Comparison of ENCODE assay signal across 20 mouse cellular contexts in the genomic region with DNA sequence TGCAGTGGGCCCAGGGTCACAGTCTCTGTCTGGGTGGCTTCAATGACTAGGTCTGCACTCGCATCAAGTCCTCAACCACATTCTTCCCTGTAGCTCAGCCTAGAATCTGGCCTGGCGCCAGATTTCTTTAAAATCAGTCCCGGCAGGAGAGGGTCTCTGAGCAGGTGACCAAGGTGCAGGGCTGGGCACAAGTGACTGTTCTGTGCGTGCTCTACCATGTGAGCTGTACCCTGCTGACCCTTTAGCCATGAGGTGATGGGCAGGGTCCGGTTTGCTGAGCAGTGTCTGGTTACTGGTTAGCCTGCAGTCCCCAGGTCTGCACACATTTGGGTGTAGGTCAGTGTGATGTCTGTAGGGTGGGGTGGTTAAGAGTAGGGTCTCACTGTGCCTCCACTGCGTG.
DNase-seq lines count a peak whose midpoint lies in the region; ATAC-seq lines count a peak whose summit lies in the region.
"Had no signal": no experiment of that assay in that cellular context is flagged by ENCODE, and none has a peak within 500 bp of the region (broad histone marks: within the 10 kb centered on the region; RNA-seq: fewer than 3 reads in every experiment).

No protein-coding gene starts in this region.

- no peaks in the 10 kb centered on the region for H3K27me3 ChIP-seq in heart, embryonic 12.5 days (replicated peaks)
- H3K27me3 ChIP-seq in kidney, embryonic 15.5 days: no peaks in the 10 kb centered on the region
- H3K27me3 ChIP-seq in liver, embryonic 15.5 days: no peaks in the 10 kb centered on the region
- peaks cover 39% of the 10 kb centered on the region for H3K27me3 ChIP-seq in forebrain, embryonic 11.5 days (ENCODE audit: control insufficient read depth, insufficient read depth, low read length)
- H3K27me3 ChIP-seq: heart, embryonic 13.5 days; lung, embryonic 15.5 days had no signal

- ATAC-seq in heart, embryonic 12.5 days (ENCODE audit: insufficient number of reproducible peaks, low FRiP score): peak; percentile 36; the same call in 1 of the 2 replicates
- ATAC-seq in kidney, embryonic 15.5 days (replicated peaks; ENCODE audit: low FRiP score): peak; percentile 62; the same call in 1 of the 2 replicates
- ATAC-seq in liver, embryonic 15.5 days (ENCODE audit: insufficient read depth): peak; percentile 56; the same call in 1 of the 2 replicates
- no peak for ATAC-seq in forebrain, embryonic 11.5 days (replicated peaks; ENCODE audit: low FRiP score)
- ATAC-seq: forebrain, postnatal 0 days; midbrain, embryonic 13.5 days had no signal

- no peak for DNase-seq in heart, adult 18-20 months
- peak; percentile 31 for DNase-seq in kidney, adult 18-20 months
- no peak for DNase-seq in right cerebral cortex, adult 2 months (ENCODE audit: low spot score in 2 of 2)
- DNase-seq in forebrain, embryonic 11.5 days (ENCODE audit: low spot score): no peak
- DNase-seq: adrenal gland, postnatal 10 days; B cell, adult 2 months; cerebellum, adult 11-12 months; cerebellum, postnatal 25 days; forebrain, postnatal 0 days; gastrocnemius, postnatal 14 days; right cerebral cortex, postnatal 4 days; thymus, postnatal 4 days had no signal

- no peak overlapping the region for H3K9ac ChIP-seq in heart, embryonic 12.5 days
- no peak overlapping the region for H3K9ac ChIP-seq in kidney, embryonic 15.5 days
- H3K9ac ChIP-seq in liver, embryonic 15.5 days: no peak overlapping the region
- H3K9ac ChIP-seq in forebrain, embryonic 11.5 days (ENCODE audit: low read length): no peak overlapping the region
- H3K9ac ChIP-seq: forebrain, postnatal 0 days; heart, embryonic 13.5 days; lung, embryonic 15.5 days; midbrain, embryonic 13.5 days had no signal

- no peak overlapping the region for H3K27ac ChIP-seq in heart, embryonic 12.5 days (ENCODE audit: poor library complexity, severe bottlenecking)
- H3K27ac ChIP-seq in kidney, embryonic 15.5 days: no peak overlapping the region
- no peak overlapping the region for H3K27ac ChIP-seq in liver, embryonic 15.5 days (replicated peaks)
- H3K27ac ChIP-seq in forebrain, embryonic 11.5 days (ENCODE audit: low read depth, low read length): no peak overlapping the region
- H3K27ac ChIP-seq: heart, embryonic 13.5 days; limb, embryonic 10.5 days; lung, embryonic 15.5 days; midbrain, embryonic 13.5 days had no signal

- no peak overlapping the region for H3K4me3 ChIP-seq in heart, embryonic 12.5 days
- no peak overlapping the region for H3K4me3 ChIP-seq in kidney, embryonic 15.5 days (replicated peaks)
- H3K4me3 ChIP-seq in liver, embryonic 15.5 days (replicated peaks): no peak overlapping the region
- no peak overlapping the region for H3K4me3 ChIP-seq in forebrain, embryonic 11.5 days (ENCODE audit: low read depth, low read length)
- H3K4me3 ChIP-seq: heart, embryonic 13.5 days; limb, embryonic 10.5 days; lung, embryonic 15.5 days; midbrain, embryonic 13.5 days; myocyte had no signal

- H3K9me3 ChIP-seq in heart, embryonic 12.5 days (replicated peaks): no peaks in the 10 kb centered on the region
- H3K9me3 ChIP-seq in kidney, embryonic 15.5 days (replicated peaks): no peaks in the 10 kb centered on the region
- no peaks in the 10 kb centered on the region for H3K9me3 ChIP-seq in liver, embryonic 15.5 days (replicated peaks)
- no peaks in the 10 kb centered on the region for H3K9me3 ChIP-seq in forebrain, embryonic 11.5 days (ENCODE audit: control insufficient read depth, low read length)
- H3K9me3 ChIP-seq: heart, embryonic 13.5 days; limb, embryonic 10.5 days; lung, embryonic 15.5 days; midbrain, embryonic 13.5 days had no signal

- no peaks in the 10 kb centered on the region for H3K36me3 ChIP-seq in heart, embryonic 12.5 days
- H3K36me3 ChIP-seq in kidney, embryonic 15.5 days: no peaks in the 10 kb centered on the region
- H3K36me3 ChIP-seq in liver, embryonic 15.5 days (replicated peaks): no peaks in the 10 kb centered on the region
- H3K36me3 ChIP-seq in forebrain, embryonic 11.5 days (ENCODE audit: control insufficient read depth, insufficient read depth, low read length): no peaks in the 10 kb centered on the region
- H3K36me3 ChIP-seq: limb, embryonic 10.5 days; lung, embryonic 15.5 days; midbrain, embryonic 13.5 days had no signal

- H3K4me2 ChIP-seq in heart, embryonic 12.5 days: no peak overlapping the region
- H3K4me2 ChIP-seq in kidney, embryonic 15.5 days: no peak overlapping the region
- no peak overlapping the region for H3K4me2 ChIP-seq in liver, embryonic 15.5 days
- H3K4me2 ChIP-seq in forebrain, embryonic 11.5 days (ENCODE audit: low read depth, low read length, severe bottlenecking): no peak overlapping the region
- H3K4me2 ChIP-seq: heart, embryonic 13.5 days; lung, embryonic 15.5 days; midbrain, embryonic 13.5 days had no signal

- WGBS in heart, embryonic 12.5 days: 68% methylated on average over 6 of the region's 6 CpGs
- WGBS in kidney, embryonic 15.5 days: 58% methylated on average over 6 of the region's 6 CpGs
- WGBS in liver, embryonic 15.5 days (ENCODE audit: insufficient replicate concordance): 60% methylated on average over 6 of the region's 6 CpGs
- 89% methylated on average over 6 of the region's 6 CpGs for WGBS in forebrain, embryonic 11.5 days

- H3K4me1 ChIP-seq in heart, embryonic 12.5 days (replicated peaks): peaks cover 21% of the 10 kb centered on the region
- H3K4me1 ChIP-seq in kidney, embryonic 15.5 days: peaks cover 16% of the 10 kb centered on the region; the same call in 1 of the 2 replicates
- 0 out of 2 replicates have a peak, but pooled peaks cover 3% of the 10 kb centered on the region for H3K4me1 ChIP-seq in liver, embryonic 15.5 days (replicated peaks)
- H3K4me1 ChIP-seq in forebrain, embryonic 11.5 days (replicated peaks; ENCODE audit: control insufficient read depth, insufficient read depth, low read length): no peaks in the 10 kb centered on the region; the same call in 1 of the 2 replicates
- H3K4me1 ChIP-seq: limb, embryonic 10.5 days had no signal
